Mouse (Mus musculus) urinary bladder, postnatal 14 days (tissue): ENCODE measurements at regions not wholly inside any gene's neighbourhood (a gene's known extent, or its start where the extent isn't known, plus 50 kb on each side); places are given as distances from the start of the nearest gene placed in this dataset.

ENCODE experiments used
- DNase-seq: peaks from one replicate; pipeline ENCODE4 v3.0.0; 2021; ENCODE audit warnings: low spot score

GRCm38 (mm10) chr3:140059522-140060110 lies 854.1 kb downstream of the Stpg2 start:
- no peak for DNase-seq

DNA sequence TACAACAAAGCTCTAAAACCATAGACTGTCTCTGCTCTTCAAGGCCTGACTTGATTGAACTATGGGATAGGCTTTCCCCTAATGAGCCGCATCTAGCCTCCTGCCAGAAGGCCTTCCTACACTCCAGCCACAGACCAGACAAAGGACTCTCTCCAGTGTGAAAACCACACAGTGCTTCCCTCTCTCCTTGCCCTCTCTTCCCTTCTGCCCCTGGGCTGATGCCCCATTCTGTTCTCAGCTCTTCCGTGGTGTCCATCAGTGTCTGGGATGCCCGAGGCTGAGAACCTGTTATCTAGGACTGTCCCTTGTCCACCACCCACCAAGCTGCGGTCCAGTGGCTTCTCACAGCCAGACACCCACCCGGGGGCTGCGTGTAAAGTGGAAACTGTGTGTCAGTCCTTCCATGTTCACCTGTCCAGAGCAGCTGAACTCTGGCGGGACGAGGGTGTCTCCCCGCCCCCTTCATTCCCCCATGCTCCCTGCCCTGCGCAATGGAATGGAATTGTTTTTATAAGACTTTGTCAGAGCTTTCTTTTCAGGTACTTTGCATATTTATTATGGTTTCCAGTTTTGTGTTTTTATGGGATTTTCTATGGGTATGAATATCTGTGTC lies 856.4 kb downstream of the Stpg2 start:
- DNase-seq = no peak

DNA sequence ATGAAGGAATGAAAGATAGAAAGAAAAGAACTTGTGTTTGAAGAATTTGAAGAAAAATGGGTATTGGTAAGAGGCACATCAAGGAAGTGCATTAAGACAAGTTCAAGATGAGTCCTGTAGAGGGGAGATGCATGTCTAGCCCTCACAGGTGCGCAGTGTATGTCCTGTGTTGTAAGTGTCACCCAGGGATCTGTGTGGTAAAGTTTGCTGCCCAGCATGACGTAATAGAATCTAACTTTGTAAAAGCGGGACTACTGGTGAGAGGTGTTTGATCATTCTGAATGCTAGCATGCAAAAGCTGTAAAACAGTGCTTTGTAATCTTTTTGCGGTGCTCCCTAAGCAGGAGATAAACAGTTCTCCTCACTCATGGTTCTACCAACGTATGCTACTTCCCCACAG lies 857.4 kb downstream of the Stpg2 start:
- DNase-seq = no peak

- no peak for DNase-seq
These were observed 878.8 kb downstream of the Stpg2 start for GRCm38 (mm10) chr3:140084333-140084732.

- DNase-seq = no peak
These were observed 879.9 kb downstream of the Stpg2 start for GRCm38 (mm10) chr3:140085385-140085784.

DNA sequence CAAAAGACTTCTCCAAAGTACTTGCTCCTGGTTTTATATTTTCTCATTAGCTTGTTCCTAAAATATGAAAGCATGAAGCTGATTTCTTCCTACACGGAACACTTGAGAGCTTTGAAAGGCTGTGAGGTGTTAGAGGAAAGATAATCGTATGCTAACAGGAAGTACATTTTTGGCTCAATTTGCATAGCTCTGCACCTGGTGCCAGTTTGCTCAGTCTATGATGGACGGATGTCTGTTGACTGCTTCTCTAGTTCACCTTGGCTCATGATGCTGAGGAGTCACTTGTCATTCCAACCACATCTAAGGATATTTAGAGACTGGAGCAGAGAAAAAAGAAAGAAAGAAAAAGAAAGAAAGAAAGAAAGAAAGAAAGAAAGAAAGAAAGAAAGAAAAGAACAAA lies 882.5 kb downstream of the Stpg2 start:
- DNase-seq = no peak

GRCm38 (mm10) chr3:140091900-140092299 lies 886.4 kb downstream of the Stpg2 start:
- DNase-seq = no peak

DNA sequence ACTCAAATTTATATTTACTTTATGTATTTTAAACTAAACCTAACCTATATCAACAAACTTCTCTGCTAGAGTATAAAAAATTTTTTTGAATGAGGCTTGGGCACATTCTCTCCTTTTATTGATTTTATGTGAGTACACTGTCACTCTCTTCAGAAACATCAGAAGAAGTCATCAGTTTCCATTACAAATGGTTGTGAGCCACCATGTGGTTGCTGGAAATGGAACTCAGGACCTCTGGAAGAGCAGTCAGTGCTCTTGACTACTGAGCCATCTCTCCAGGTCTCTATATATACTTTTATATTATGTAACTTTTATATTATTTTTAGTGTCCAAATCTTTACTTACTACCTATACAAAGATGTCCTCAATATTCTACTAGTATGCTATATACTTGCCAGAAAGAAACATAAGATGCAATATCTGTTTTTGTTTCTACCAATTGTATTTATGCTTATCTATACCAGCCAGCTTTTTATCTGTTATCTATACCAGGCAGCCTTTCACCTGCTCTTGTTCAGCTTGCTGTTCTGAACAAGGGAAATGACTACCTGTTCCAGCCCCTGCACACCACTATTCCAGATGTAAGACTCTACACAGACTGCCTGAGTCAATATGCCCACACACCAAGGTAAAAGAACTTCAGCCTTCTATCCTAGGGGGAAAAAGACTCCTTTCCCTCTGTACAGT lies 891.5 kb downstream of the Stpg2 start:
- no peak for DNase-seq

DNA sequence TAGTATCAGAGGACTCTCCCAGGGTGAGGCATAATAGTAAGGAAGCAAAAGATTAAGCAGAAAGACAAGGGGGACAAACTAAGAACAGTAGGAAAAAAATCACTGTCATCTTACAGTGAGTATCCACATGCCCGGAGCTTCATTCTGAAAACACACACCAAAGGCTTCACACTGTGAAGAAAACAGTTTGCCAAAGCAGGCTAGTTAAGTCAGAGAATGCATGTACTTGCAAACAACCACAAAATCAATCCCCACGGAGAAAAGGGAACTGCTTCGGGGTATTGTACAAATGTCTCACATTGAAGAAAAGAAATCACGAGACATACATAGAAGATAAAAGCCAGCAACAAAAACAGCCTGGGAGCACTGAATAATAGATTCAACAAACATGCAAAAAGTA lies 903.9 kb downstream of the Stpg2 start:
- DNase-seq = no peak

DNA sequence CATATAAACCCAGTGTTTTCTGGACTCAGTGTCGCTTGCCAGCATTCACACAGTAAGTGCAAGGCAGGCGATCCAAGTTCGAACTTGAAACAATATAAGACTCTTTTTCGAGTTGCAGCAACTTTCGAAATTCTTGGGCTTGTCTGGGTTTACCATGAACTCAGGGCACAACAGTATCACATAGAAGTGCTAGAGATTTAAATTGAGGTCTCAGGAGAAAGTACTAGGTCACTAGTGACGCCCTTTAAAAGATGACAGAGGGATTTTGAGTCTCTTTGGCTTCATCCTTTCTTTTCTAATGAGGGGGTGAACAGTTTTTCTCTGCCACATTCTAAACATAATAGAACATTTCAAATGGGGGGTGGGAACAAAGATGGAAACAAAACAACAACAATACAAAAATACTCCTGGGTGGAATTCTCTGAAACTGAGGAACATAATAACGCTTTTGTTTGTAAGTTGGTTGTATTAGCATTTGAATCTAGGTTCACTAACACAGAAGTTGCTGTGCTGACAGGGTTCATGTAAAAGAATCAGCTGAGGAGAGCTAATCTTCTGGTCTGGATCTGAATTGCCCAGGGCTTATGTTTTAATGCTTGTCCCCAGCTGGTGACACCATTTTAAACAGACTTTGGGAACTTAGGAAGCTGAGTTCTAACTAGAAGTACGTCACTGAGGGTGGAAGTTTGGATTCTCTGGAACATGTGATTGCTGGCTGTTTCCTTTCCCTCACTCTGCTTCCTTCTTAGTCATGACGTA lies 906.1 kb downstream of the Stpg2 start:
- no peak for DNase-seq

GRCm38 (mm10) chr3:140115116-140115515 lies 909.6 kb downstream of the Stpg2 start:
- no peak for DNase-seq

- no peak for DNase-seq
These were observed 921.8 kb downstream of the Stpg2 start for GRCm38 (mm10) chr3:140127310-140127709.

- DNase-seq = no peak
These were observed 923.7 kb downstream of the Stpg2 start for GRCm38 (mm10) chr3:140129065-140129778.

GRCm38 (mm10) chr3:140143900-140144299 lies 938.4 kb downstream of the Stpg2 start:
- DNase-seq = no peak

DNA sequence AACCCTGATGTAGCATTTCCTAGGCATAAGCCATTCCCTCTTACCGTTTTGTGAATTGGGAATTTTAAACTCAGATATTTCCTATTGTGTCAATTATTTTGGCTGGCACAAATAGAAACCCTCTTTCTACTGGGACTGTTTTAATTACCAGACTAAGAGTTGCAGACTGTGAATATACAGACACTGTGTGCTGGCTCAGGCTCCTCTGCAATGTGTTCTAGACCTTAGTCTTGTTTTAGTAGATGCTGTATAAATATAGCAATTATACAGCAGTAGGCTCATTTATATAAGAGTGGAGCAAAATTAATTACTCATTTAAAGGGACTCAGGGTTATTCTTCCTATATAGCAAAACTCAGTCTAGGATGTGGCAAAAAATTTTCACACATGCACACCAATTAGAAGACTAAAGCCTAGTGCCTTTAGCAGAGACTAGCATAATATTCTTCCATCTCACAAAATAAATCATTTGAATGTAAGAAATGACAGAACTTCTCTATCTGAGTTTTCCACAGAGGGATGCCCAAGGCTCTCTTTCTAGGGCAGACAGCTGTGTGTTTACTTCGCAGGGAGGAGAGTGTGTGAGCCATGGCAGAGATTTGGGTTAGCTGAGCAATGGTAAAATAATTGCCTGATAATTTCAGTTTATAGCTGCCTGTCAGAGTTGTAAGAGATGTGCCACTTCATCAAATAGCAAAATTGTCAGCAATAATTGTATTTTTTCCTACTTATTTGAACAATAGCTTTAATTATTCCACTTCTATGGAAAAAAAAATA lies 941.9 kb downstream of the Stpg2 start:
- DNase-seq = no peak

- DNase-seq = no peak
These were observed 945.0 kb downstream of the Stpg2 start for GRCm38 (mm10) chr3:140150530-140150951.

GRCm38 (mm10) chr3:140179471-140179870 lies 974.0 kb downstream of the Stpg2 start:
- no peak for DNase-seq

- DNase-seq = no peak
These were observed 977.2 kb downstream of the Stpg2 start for GRCm38 (mm10) chr3:140182690-140183089.

DNA sequence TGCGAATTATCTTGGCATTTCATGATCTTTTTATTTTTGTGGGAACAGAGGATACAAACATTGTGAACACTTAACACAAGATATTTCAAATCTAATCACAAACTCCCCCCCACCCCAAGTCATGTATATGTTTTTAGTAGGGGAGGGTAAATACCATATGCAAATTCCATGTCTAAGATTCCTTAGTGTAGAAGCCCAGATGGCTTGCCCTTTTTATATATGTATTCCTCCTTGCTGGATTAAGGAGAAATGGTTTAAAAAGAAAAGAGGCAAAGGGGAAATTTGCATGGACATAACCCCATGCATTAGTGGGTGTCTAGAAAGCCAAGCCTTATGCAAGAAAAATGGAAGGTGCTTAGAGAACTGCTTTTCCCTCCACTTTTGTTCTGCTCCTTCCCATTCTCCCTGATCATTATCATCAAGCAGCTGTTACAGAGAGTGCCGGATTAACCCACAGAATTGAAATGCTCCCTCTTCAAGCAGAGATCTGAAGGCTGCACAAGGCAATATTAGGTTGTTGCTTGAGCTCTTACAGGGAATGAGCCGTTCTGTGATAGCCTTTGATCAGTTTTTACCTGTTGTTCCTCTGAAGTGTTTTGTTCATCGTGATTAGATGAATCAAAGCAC lies 979.5 kb downstream of the Stpg2 start:
- no peak for DNase-seq

DNA sequence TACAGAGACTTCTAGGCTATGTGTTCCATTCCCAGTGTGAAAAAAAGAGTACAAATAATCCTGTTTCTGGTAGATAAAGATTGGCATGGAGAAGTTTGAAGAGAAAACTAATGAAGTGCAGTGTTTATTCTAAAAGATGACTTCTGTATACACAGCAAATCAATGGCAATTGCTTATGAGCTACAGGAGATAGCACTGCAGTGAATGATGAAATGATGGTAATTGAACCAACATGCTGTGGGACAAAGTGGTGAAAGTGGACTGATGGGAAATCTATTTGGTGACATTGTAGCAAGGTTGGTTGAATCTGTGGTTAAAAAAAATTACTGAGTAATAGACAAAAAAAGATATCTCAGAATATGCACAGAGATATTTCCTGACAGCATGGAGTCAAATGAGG lies 1000.4 kb downstream of the Stpg2 start:
- DNase-seq = no peak

- no peak for DNase-seq
These were observed 990.7 kb downstream of the Pdha2 start for GRCm38 (mm10) chr3:140221478-140221877.
